Mouse (Mus musculus) CD8-positive naive resting alpha-beta T cell, adult 2 months (primary cell): ENCODE measurements at regions not wholly inside any gene's neighbourhood (a gene's known extent, or its start where the extent isn't known, plus 50 kb on each side); places are given as distances from the start of the nearest gene placed in this dataset.
A peak's percentile ranks its signal among the peaks of the same experiment; 100 is the strongest.

Experiments
- DNase-seq, 2 experiments: peaks; one replicate each; pipeline ENCODE4 v3.0.0; 2022; ENCODE audit warnings: low read depth in 2 of 2, low spot score in 2 of 2

DNA sequence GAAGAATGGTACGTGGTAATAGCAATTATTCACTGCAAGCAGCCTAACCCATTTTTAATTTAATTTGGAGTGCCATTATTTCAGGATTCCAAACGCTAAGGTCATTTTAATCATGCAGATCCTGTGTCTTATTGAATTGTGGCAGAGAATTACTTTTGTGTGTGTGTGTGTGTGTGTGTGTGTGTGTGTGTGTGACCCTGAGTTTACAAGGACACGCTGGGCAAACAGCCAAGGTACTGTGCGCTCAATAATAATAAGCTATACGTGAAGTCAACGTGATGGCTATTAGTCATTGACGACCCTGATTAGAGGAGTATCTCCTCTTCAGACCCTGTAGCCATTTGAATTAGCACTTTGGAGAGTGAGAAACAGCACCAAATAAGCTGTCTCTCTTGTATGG is 144.1 kb downstream of the Klf7 start:
- DNase-seq = no peak

DNA sequence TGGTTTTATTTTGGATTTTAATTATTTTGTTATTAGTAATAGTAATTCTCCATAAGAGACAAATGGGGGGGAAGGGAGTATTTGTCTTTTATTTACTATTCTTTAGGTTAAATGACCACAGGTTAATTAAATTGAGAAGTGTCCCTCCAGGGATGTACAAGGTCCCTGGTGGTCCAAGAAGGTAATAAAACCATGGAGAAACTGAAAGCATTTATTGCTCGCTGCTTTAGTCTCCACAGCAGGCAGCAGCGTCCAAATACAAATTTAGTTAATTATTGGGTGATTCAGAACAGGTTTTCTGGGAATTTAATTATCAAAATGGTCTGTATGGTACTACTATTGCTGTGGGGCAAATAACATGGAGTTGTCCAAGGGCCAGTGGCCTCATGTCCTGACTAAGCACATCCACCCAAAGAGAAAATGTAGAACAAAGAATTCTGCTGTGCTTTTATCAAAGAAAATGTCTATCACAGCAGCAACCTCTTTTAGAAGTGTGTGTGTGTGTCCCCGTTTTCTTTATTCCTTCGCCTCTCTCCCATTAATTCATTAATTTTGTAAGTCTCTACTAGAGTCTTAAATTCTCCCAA is 144.7 kb downstream of the Klf7 start:
- no peak for DNase-seq

- no peak for DNase-seq
These were observed 145.2 kb downstream of the Klf7 start for GRCm38 (mm10) chr1:63976862-63977261.

- DNase-seq = no peak
These were observed 154.2 kb downstream of the Klf7 start for GRCm38 (mm10) chr1:63967849-63968248.

DNA sequence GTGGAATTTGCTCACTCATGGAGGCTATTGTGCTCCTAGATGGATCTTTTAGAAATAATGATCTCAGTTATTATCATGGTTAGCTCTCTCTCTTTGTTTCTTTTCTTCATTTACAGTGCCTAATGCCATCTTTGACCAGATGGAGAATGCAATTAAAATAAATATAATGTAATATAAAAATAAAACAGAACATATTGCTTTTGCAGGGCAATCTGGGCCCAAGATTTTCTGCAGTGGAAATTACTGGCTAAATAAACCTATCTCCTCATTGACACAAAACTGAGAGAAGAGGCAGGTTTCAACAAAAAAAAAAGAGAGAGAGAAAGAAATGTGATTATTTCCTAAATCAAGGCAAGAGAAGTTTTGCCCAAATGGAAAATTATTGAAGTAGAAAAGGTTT is 156.6 kb downstream of the Klf7 start:
- DNase-seq = no peak

DNA sequence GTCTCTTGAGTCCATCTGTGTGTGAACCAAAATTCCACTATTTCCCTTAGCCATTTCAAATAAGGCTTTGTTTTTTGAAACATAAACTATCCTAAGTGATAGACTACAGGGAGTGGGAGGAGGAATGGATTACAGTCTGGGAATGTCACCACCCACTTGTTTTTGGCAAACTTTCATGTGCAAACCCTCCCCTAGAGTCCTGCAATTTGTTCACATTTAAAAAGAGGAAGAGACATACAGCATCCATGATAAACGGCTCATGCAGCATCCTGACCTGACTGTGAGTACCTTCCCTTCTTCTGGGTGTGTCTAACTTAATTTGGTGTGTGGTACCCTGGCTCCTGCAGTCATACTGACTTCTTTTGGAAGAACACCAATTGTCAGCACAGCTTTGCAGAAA is 157.6 kb downstream of the Klf7 start:
- no peak for DNase-seq

DNA sequence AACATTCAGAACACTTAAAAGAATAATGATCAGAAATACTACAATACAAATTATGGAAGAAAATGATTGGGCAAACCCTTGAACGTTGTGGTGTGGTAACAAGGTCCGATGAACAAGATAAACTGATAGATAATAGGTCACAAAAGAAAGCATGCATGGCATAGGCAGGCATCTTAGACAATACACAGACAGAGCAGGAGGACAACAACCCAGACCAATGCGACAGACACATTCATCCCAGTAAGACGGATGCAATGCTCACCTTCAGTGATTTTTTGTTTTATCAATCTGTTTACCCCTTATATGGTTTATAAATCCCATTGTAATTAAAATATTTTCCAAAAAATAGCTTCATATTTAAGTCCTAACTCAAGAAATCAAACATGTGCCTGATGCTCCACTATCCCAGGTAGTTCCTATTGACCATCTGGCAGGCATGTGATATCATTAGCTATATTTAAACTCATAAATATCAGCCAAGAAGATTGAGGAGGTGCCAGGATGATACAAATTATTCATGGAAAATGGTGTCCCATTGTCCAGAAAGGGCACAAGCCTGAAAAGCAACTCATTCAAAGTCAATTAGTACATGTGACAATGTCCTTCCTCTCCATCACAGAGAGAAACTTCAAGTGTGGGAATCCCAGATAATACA is 166.3 kb downstream of the Klf7 start:
- no peak for DNase-seq

- no peak for DNase-seq
These were observed 167.1 kb downstream of the Klf7 start for GRCm38 (mm10) chr1:63954876-63955513.

DNA sequence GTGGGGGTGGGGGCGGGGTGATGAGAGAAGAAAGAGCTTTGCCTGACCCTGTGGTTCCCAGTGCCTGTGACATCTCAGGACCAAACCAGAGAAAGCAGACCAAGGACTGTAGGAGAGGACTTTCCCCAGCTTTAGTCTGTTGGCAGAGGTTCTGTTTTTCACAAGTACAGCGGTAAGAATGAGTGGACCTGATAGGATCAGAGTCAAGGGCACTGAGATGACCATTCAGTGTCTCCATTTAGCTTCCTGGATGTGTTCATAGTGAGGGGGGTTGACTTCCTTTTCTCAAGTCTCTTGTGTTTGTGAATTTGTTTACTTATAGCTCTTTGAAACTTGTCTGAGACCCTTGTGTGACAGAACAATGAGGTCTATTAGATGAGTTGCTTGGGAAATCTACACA is 167.9 kb downstream of the Klf7 start:
- no peak for DNase-seq

DNA sequence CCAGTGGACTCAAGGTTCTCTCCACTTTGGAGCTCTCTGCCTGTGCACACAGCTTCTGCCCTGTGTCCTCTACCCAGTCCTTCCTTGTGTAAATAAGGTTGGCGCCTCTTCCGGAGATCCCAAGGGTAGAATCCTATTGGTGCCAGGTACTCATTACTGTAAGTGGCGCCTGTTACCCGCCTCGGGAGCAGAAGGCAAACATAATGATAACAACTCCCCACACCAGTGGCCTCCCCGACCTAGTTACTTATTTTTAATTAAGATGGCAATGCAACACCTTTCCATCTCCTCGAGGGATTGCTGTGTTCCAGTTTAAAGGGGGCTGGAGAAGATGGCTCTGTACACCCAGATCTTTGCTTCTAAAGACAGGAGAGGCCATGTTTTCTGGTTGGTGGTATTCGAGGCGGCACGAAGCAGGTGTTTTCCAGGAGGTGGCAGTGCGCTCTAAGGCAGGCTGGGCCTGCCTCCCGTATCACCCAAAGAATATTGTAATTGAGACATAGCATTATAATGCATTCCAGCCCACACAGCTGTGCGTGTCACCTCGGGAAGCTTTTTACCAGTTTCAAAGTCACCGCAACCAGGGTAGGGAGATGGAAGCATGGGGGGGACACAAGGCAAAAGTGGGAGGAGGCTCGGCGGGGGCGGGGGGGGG is 168.7 kb downstream of the Klf7 start:
- DNase-seq = peak; percentile 45 to 64

GRCm38 (mm10) chr1:63951663-63952062 is 170.4 kb downstream of the Klf7 start:
- no peak for DNase-seq

GRCm38 (mm10) chr1:63947278-63947677 is 174.8 kb downstream of the Klf7 start:
- DNase-seq = no peak

- DNase-seq = no peak
These were observed 175.2 kb downstream of the Klf7 start for GRCm38 (mm10) chr1:63946834-63947233.

DNA sequence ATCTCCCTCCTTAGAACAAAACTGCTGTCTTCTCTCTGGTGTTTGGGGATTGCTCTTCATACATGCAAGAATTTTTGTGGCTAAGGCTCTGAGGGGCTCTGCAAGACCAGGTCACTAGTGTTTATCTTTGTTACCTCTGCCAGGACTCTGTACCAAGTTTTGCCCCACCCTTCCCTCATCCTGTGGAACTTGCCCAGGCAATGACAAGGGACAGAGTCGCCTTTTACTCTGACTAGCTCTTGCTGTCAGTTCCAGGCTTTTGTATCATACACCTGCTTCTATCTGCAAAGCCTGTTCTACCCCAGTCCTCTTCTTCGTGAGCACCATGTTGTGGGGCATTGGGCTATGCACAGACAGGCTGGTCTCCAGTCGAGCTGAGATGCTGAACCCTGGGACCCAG is 175.7 kb upstream of the 4933402D24Rik start:
- DNase-seq = no peak

DNA sequence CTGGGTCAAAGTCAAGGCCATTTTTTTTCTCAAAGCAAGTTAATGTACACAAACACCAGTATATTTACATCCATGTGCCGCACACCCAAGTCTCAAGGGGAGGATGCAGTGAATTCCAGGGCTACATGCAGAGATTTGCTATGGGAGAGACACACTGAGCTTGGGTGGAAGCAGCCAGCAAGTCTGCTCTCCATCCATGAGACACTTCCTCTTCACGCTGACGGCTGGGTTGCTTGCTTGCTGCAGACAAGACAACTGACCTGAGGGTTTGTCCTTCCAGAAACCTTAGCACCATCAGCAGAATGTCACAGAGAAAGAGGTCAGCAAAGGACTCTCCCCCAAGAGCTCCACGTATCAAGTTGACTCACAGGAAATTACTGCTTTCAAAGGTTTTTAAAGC is 169.3 kb upstream of the 4933402D24Rik start:
- no peak for DNase-seq

GRCm38 (mm10) chr1:63937480-63937879 is 168.4 kb upstream of the 4933402D24Rik start:
- DNase-seq = no peak

DNA sequence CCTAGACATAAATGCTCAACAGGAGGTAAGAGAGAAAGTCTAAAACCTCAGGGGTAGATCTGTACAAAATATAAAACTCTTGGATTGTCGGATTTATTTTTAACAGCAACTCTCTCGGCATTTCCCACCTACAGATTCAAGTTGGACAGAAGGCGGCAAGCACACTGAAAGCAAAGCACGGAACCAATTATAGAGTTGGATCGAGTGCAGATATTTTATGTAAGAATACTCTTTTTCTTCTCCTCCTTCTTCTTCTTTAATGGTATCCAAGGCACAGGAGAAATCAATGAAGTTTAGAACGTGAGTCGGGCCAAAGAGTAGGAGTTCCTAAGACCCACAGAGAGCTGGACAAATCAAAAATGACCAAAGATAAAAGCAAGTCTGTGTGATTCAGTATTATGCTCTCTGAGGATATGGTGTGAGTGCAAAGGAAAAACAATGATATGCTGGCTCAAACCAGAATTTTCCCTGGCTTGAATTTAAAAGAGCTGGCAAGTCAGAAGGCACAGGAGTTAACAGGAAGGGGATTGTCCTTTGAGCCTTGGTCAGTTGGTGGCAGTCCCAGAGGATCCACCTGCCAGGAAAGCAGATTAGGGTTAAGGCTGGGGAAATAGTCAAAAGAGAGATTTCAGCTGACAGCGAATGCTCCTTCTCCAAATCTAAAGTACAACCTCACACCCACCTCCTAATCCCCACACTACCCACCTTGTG is 165.7 kb upstream of the 4933402D24Rik start:
- no peak for DNase-seq

DNA sequence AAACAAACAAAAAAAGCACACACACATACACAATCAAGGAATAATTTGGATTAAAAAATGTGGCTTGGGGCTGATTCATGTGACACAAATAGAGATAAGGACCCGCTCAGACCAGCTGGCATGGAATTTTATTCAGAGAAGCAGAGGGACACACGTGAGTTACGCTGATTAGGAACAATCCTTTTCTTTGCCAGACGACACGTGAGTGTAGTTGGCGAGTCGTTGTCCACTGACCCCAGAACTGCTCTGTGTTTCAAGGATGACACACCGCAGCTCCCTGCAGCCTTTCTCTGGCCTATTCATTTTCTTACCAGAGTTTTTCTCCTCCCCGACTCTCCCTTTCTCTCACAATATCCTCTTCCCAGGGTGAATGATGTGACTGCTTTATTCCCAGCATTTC is 163.4 kb upstream of the 4933402D24Rik start:
- DNase-seq = no peak

GRCm38 (mm10) chr1:63929362-63930125 is 160.5 kb upstream of the 4933402D24Rik start:
- no peak for DNase-seq

DNA sequence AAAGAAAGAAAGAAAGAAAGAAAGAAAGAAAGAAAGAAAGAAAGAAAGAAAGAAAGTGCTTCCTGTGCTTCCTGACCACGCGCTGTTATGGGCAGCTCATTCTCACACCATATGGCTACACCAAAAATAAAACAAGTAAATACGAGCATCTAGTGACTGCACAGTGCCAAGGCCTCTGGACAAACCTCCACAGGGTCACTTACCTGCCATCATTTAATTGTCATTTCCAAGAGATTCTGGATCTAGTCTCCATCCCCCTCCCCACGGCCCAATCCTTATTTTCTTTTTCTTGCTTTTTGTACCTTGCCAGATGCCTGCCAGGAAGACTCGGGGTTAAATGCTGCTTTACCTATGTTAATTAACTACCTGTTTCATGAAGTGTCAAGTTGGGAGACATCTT is 159.8 kb upstream of the 4933402D24Rik start:
- no peak for DNase-seq

DNA sequence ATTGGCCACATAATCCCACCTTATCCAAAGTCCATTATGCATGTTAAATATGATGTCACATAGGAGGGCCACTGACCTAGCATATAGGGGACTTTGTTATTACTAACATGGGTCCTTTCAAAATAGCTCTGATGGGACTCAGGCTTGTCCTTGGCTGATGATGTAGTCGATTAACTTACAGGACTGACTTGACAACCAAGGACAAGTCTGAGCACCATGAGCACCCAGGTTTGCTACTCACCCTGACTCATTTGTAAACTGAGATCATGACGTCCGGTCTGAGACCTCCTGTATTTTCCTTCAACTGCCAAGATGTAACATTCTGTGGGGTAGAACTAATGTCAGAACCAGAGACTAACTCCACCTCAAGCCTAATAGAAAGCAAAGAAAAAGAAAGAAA is 159.3 kb upstream of the 4933402D24Rik start:
- no peak for DNase-seq
